In the genomic region with DNA sequence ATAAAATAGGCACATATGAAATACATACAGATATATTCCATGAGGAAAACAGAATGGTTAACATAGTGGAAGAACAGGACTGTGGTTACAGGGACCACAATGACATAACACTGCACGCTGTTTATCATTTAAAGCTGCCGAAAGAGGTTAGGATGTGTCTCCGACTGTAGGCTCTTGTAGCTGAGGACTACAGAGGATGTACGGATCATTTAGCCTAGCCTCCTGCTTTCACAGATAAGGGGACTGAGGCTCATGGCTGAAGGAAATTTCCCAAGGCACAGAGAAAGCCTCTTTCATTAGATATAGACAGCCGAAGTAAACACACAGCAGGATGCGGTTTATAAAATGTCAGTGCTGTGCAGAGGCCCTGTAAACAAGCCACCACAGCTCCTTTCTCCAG, we compare ENCODE assay signal across 11 mouse cellular contexts. TPM values are rescaled to one million over a fixed set of nuclear protein-coding genes. Genes with fewer than 3 reads are reported as not detected.
DNase-seq lines count a peak whose midpoint lies in the region; ATAC-seq and TF ChIP-seq lines count a peak whose summit lies in the region.
"Had no signal": no experiment of that assay in that cellular context is flagged by ENCODE, and none has a peak within 500 bp of the region (broad histone marks: within the 10 kb centered on the region; RNA-seq: fewer than 3 reads in every experiment).

No protein-coding gene starts in this region.

- H3K27ac ChIP-seq in heart, embryonic 10.5 days = peak overlapping the region; percentile 60; the same call in 1 of the 2 replicates
- H3K27ac ChIP-seq in kidney, postnatal 0 days = 0 out of 2 replicates have a peak overlapping the region, but pooled peaks have one; percentile 19
- peak overlapping the region; percentile 15; the same call in 1 of the 2 replicates for H3K27ac ChIP-seq in liver, embryonic 12.5 days
- H3K27ac ChIP-seq in midbrain, embryonic 16.5 days (ENCODE audit: low read length) = peak overlapping the region; percentile 18; the same call in 1 of the 2 replicates
- H3K27ac ChIP-seq: neural tube, embryonic 12.5 days had no signal

- H3K36me3 ChIP-seq in heart, embryonic 10.5 days = no peaks in the 10 kb centered on the region
- no peaks in the 10 kb centered on the region for H3K36me3 ChIP-seq in kidney, postnatal 0 days (ENCODE audit: insufficient read depth, low read length)
- no peaks in the 10 kb centered on the region for H3K36me3 ChIP-seq in liver, embryonic 12.5 days
- no peaks in the 10 kb centered on the region for H3K36me3 ChIP-seq in midbrain, embryonic 16.5 days (ENCODE audit: control insufficient read depth, insufficient read depth, low read length)
- H3K36me3 ChIP-seq: neural tube, embryonic 12.5 days had no signal

- 33% methylated on average over 6 of the region's 6 CpGs for WGBS in heart, embryonic 10.5 days
- WGBS in kidney, postnatal 0 days = 59% methylated on average over 6 of the region's 6 CpGs
- 14% methylated on average over 6 of the region's 6 CpGs for WGBS in liver, embryonic 12.5 days (ENCODE audit: insufficient replicate concordance)
- WGBS in midbrain, embryonic 16.5 days = 61% methylated on average over 6 of the region's 6 CpGs

- no peak overlapping the region for H3K4me3 ChIP-seq in heart, embryonic 10.5 days
- H3K4me3 ChIP-seq in kidney, postnatal 0 days (replicated peaks; ENCODE audit: low read depth, low read length) = no peak overlapping the region
- no peak overlapping the region for H3K4me3 ChIP-seq in liver, embryonic 12.5 days
- no peak overlapping the region for H3K4me3 ChIP-seq in midbrain, embryonic 16.5 days (ENCODE audit: low read depth, low read length)
- H3K4me3 ChIP-seq: neural tube, embryonic 12.5 days had no signal

- H3K4me1 ChIP-seq in heart, embryonic 10.5 days = peaks cover 20% of the 10 kb centered on the region
- H3K4me1 ChIP-seq in kidney, postnatal 0 days (replicated peaks; ENCODE audit: insufficient read depth, low read length) = no peaks in the 10 kb centered on the region
- peaks cover 15% of the 10 kb centered on the region; the same call in 1 of the 2 replicates for H3K4me1 ChIP-seq in liver, embryonic 12.5 days
- no peaks in the 10 kb centered on the region for H3K4me1 ChIP-seq in midbrain, embryonic 16.5 days (ENCODE audit: control insufficient read depth, insufficient read depth, low read length)

- H3K9me3 ChIP-seq in heart, embryonic 10.5 days = no peaks in the 10 kb centered on the region
- no peaks in the 10 kb centered on the region for H3K9me3 ChIP-seq in kidney, postnatal 0 days (replicated peaks; ENCODE audit: low read length)
- no peaks in the 10 kb centered on the region for H3K9me3 ChIP-seq in liver, embryonic 12.5 days (replicated peaks)
- H3K9me3 ChIP-seq in midbrain, embryonic 16.5 days (replicated peaks; ENCODE audit: control insufficient read depth, low read length, poor library complexity, severe bottlenecking) = no peaks in the 10 kb centered on the region
- H3K9me3 ChIP-seq: neural tube, embryonic 12.5 days had no signal

- H3K4me2 ChIP-seq in kidney, postnatal 0 days (ENCODE audit: low read length) = no peak overlapping the region
- peak overlapping the region; percentile 24 for H3K4me2 ChIP-seq in liver, embryonic 12.5 days
- no peak overlapping the region for H3K4me2 ChIP-seq in midbrain, embryonic 16.5 days (ENCODE audit: low read length)
- H3K4me2 ChIP-seq: neural tube, embryonic 12.5 days had no signal

- no peak for DNase-seq in heart, embryonic 10.5 days (ENCODE audit: low spot score)
- no peak for DNase-seq in heart, adult 9 months (ENCODE audit: low spot score in 2 of 2)
- DNase-seq in kidney, postnatal 0 days (ENCODE audit: low spot score) = no peak
- DNase-seq in kidney, postnatal 4 days = no peak
- DNase-seq in layer of hippocampus, postnatal 36 days = no peak
- no peak for DNase-seq in cerebellum, adult 18-20 months
- DNase-seq: cerebellum, adult 8-10 months; layer of hippocampus, adult 9-11 months had no signal

- H3K9ac ChIP-seq in kidney, postnatal 0 days (ENCODE audit: low read depth, low read length) = no peak overlapping the region
- H3K9ac ChIP-seq in liver, embryonic 12.5 days = no peak overlapping the region
- H3K9ac ChIP-seq in midbrain, embryonic 16.5 days (ENCODE audit: low read depth, low read length) = no peak overlapping the region
- H3K9ac ChIP-seq: neural tube, embryonic 12.5 days had no signal

- no peak for TF ChIP-seq CTCF in kidney, postnatal 0 days (IDR thresholded peaks at IDR 0.05; ENCODE audit: low read depth)

- no peaks in the 10 kb centered on the region for H3K27me3 ChIP-seq in heart, embryonic 10.5 days (ENCODE audit: insufficient read depth, poor library complexity, severe bottlenecking)
- no peaks in the 10 kb centered on the region for H3K27me3 ChIP-seq in kidney, postnatal 0 days (ENCODE audit: insufficient read depth, low read length)
- no peaks in the 10 kb centered on the region for H3K27me3 ChIP-seq in liver, embryonic 12.5 days (replicated peaks)
- H3K27me3 ChIP-seq in midbrain, embryonic 16.5 days (ENCODE audit: control insufficient read depth, insufficient read depth, low read depth, low read length) = no peaks in the 10 kb centered on the region
- H3K27me3 ChIP-seq: neural tube, embryonic 12.5 days had no signal

- no peak for ATAC-seq in kidney, postnatal 0 days (replicated peaks; ENCODE audit: low FRiP score, low read depth)
- ATAC-seq in liver, embryonic 12.5 days = peak; percentile 80
- peak; percentile 25; the same call in 1 of the 2 replicates for ATAC-seq in midbrain, embryonic 16.5 days

RNA-seq across cellular contexts. Expression of a gene that starts 8.5 kb away (rescaled TPM):
- polyA plus RNA-seq in heart, embryonic 10.5 days (2016; fragmentation: Nextera tagmentation; extraction: Ambion mirVana) = 27.9 and 35.8 TPM in 2 replicates
- 27.8 and 30.1 TPM in 2 replicates for polyA plus RNA-seq in kidney, postnatal 0 days (2015; fragmentation: Nextera tagmentation; extraction: Ambion mirVana)
- polyA plus RNA-seq in liver, embryonic 12.5 days (2016; fragmentation: Nextera tagmentation; extraction: Ambion mirVana) = 8.8 TPM in 2 replicates
- 74.0 and 82.4 TPM in 2 replicates for polyA plus RNA-seq in midbrain, embryonic 16.5 days (2015; fragmentation: Nextera tagmentation; extraction: Ambion mirVana)
- 10 to 100 TPM; 56.3 to 61.7 TPM for total RNA-seq in layer of hippocampus, postnatal 36 days (2021)
